Mouse (Mus musculus): ENCODE measurements around the gene Spag16.

- TF ChIP-seq CTCF (IDR thresholded peaks at IDR 0.05; ENCODE audit: control insufficient read depth, insufficient read depth, insufficient replicate concordance, low read depth, low read length) (no peak), POLR2A (IDR thresholded peaks at IDR 0.05; ENCODE audit: control insufficient read depth, low read depth, low read length) (no peak)
These were observed 26.7 kb downstream of the Spag16 start for GRCm38 (mm10) chr1:69853436-69853835.
